Mouse (Mus musculus) A20 (cell line): ENCODE measurements at regions not wholly inside any gene's neighbourhood (a gene's known extent, or its start where the extent isn't known, plus 50 kb on each side); places are given as distances from the start of the nearest gene placed in this dataset.
A peak's percentile ranks its signal among the peaks of the same experiment; 100 is the strongest.

Experiments
- DNase-seq: peaks from one replicate; pipeline ENCODE4 v3.0.0-alpha.2; 2011; ENCODE audit warnings: low read depth, low spot score

- DNase-seq = no peak
These were observed 57.8 kb downstream of the Lsm3 start for GRCm38 (mm10) chr6:91573487-91573886.

GRCm38 (mm10) chr6:91574414-91574813, 58.7 kb downstream of the Lsm3 start:
- no peak for DNase-seq

GRCm38 (mm10) chr6:91575662-91576364, 60.1 kb downstream of the Lsm3 start:
- peak; percentile 61 for DNase-seq

DNA sequence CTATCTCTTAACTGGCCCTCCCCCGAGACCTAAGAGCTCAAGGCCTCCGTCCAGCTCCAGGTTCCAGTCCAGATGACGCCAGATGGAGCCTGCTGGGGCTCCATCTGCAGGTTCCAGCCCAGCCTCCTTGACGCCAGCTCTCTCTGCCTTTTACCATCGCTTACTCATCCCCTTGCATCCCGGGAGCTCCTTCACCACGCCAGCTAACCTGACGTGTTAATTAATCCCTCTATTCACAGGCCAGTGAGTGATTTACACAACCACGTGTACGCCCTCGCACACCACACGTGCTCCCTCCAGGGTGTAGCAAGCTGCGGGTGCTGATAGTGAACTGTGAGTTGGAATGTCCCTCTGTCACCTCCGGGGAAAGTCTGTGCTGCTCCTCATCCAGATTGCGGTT, 61.2 kb downstream of the Lsm3 start:
- DNase-seq = no peak

- DNase-seq = no peak
These were observed 63.9 kb downstream of the Lsm3 start for GRCm38 (mm10) chr6:91579666-91580065.

GRCm38 (mm10) chr6:91580607-91581006, 64.9 kb downstream of the Lsm3 start:
- DNase-seq = no peak

GRCm38 (mm10) chr6:91582338-91582737, 66.6 kb downstream of the Lsm3 start:
- no peak for DNase-seq

- DNase-seq = no peak
These were observed 67.6 kb downstream of the Lsm3 start for GRCm38 (mm10) chr6:91583346-91583745.

DNA sequence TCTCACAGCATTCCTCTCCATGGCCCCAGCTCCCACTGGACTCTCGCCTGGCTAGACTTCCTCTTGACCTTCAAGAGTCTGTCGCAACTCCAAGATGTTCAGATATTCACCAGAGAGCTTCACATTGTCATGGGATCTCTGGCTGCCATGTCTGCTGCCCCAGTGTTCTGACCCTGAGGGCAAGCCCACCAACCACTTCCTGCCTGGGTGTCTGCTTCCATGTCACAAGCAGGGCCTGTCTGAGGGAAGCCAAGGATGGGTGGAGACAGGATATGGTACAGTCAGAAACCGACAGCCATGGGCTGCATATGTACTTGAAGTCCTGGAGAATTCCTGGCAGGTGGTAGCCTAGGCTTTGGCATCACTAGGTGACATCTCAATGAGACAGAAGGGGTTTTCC, 69.8 kb downstream of the Lsm3 start:
- DNase-seq = no peak

DNA sequence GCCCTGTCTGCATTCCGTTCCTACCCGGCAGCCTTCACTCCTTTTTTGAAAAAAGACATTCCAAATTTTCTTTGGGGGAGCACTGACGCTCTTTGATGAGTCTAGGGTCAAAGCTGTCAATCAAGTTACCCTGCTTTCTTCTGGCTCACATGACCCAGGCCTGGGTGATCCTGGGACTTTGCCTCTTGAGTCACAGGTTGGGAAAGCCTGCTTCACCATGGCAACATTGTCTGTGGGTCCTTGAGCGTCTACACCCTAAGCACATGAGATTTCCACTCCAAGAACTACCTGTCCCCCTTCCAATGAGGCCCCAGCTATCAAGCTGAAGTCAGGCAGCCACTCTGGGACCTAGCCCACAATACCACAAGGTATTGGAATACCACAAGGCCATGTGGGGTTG, 73.5 kb downstream of the Lsm3 start:
- DNase-seq = no peak

- DNase-seq = no peak
These were observed 74.7 kb downstream of the Lsm3 start for GRCm38 (mm10) chr6:91590395-91590794.

DNA sequence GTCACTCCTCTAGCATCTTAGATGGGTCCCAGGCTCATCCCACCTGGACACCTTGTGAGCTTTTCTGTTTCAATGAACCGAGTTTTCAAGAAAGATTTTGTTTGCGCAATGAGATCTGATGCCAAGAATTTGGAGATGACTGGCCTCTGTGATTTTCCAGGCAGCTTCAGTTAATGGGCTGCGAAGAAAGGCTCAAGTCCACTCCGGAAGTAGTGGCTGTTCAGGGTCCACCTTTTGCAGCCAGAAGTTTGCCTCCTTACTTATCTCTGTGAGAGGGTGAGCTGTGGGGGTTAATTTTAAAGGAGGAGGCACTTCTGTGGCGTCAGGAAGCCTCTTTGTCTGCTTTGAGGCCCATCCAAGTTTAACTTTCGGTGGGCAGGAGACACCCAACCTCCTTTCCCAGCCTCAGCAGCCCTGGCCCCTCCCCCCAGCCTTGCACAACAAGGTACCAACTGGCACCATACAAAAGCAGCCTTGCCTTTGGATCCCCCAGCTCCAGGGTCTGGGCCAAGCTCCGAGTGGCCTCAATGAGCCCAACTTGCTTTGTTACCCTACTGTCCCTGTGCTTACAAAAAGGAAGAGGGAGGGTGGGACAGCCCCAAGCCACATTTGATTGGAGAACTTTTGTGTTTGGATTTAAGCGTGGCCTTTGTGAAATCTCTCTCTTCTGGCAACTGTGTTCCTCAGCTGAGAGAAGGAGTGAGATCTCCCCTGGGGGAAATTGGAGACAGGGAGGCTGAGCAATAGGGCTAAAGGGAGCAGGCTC, 75.3 kb downstream of the Lsm3 start:
- no peak for DNase-seq

DNA sequence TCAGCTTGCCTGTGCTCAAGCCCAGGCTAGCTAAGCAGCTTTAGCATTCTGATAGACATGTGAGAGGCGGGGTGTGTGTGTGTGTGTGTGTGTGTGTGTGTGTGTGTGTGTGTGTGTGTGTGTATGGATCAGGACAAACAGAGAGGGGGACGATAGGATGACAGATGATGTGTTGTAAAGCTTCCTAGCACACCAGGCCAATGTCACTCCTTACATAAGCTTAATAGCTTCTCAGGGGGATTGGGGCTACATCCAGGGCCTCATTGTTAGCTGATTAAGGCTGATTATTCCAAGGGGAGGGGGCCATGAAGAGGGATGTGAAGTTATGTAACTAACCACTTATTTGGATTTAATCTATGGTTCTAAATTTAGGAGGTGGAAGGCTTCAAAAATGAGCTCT, 76.9 kb downstream of the Lsm3 start:
- DNase-seq = no peak

DNA sequence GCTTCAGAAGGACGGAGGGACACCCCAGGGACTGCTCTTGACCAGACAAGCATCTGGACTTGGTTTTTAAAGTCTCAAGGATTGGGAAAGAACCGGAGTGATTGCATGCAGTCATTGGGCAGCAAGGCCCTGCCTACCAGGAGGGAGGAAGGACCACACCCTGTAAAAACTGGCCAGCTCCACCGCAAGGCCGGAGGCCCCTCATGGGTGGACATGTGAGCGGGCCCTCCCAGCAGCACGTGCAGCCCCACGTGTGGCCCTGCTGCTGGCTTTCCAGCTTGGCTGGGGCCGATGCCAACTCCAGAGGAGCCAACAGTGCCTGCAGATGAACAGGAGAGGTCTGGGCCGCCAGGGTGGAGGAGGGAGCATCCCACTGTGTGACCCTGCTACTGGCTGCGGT, 83.2 kb downstream of the Lsm3 start:
- DNase-seq = no peak

DNA sequence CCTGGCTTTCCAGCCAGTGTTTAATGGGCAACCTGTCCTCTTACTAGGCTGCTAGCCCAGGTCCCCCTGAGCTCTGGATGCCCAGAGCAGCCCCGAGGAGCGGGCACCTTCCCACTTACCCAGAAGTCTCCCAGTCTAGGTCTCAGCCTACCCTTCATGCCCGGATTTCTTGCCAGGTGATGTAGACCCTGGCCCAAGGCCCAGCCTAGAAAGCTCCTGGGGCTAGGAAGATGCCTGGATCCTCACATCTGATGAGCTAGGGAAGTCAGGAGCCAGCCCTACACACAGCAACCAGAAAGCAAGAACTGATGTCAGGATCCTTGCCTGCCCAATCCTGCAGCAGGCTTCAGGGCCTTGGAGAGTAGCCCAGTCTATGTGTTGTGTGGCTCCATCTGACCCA, 83.7 kb upstream of the Slc6a6 start:
- no peak for DNase-seq

DNA sequence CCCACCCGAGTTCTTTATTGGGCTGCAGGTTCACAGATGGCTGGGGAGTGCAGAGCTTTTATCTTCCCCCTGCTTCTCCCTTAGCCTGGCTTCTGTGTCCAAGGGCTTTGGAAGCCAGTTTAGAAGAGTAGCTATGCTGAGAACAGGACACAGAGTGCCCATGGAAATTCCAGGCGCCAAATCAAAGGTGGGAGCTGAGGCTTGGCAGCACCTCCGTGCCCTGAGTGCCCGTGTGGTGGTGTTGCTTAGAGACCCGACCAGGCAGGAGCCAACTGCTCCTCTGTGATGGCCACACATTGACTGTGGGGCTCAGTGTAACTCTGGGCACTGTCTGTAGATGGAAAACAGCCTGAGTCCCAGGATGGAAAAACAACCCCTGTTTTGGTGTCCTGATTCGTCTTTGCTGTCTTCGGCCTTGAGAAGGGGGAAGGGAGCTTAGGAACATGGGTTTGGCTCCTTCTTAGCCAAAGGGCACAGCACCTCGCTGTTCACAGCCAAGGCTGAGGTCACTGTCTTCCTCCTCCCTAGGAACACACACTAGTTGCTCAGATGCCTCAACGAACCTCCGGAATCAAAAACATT, 77.1 kb upstream of the Slc6a6 start:
- no peak for DNase-seq

GRCm38 (mm10) chr6:91607613-91608272, 76.1 kb upstream of the Slc6a6 start:
- no peak for DNase-seq

DNA sequence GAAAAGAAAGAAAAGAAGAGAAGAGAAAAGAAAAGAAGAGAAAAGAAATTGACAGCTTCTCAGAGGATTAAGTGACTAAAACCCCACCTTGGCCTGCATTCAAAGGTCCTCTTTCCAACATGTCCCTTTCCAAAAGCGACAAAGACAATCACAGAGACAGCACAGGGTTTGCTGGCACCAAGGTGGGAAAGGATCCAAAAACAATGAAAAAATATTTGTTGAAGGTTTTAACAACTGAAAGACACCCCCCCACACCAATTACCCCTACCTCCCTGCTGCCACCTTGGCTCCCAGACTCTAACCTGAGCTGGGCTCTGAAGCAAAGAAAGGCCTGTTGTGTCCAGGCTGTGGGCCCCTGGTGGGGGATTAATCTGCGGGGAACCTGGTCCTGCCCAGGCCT, 74.2 kb upstream of the Slc6a6 start:
- no peak for DNase-seq

GRCm38 (mm10) chr6:91615022-91615421, 68.8 kb upstream of the Slc6a6 start:
- no peak for DNase-seq

- DNase-seq = no peak
These were observed 67.3 kb upstream of the Slc6a6 start for GRCm38 (mm10) chr6:91616541-91616940.

GRCm38 (mm10) chr6:91617031-91617596, 66.7 kb upstream of the Slc6a6 start:
- DNase-seq = peak; percentile 64

GRCm38 (mm10) chr6:91617685-91618084, 66.2 kb upstream of the Slc6a6 start:
- DNase-seq = no peak
